Mouse (Mus musculus) spleen, adult 10 weeks (tissue): ENCODE results near the gene Vps52. TPM values are rescaled to one million over a fixed set of nuclear protein-coding genes. Genes with fewer than 3 reads are reported as not detected.

ENCODE experiments used
- polyA plus RNA-seq: library from polyadenylated mRNA; stranded (reverse); fragments of 350-450 nt; fragmentation: Illumina TruSeq; extraction: RNeasy Lipid Tissue Mini Kit (QIAGEN cat#74804); gene quantifications from one replicate; pipeline ENCODE4 v1.2.3, GENCODE M21; 2015; ENCODE audit warnings: low replicate concordance; ENCODE audit not compliant: insufficient read depth

Gene Vps52
- polyA plus RNA-seq: 28.2 TPM

GRCm38 (mm10) chr17:33955555-33956214, at the start of gene Vps52, which contains the start of gene Rps18:
Gene Vps52, plus strand, starts transcription at chr17:33955812.
Gene Rps18, minus strand, starts transcription at chr17:33956001.

GRCm38 (mm10) chr17:33909077-33909868, 46.3 kb upstream of the Vps52 start, which contains the start of gene Daxx:
Gene Daxx, plus strand, starts transcription at chr17:33909414.

GRCm38 (mm10) chr17:33915671-33916250, 39.9 kb upstream of the Vps52 start, which contains the start of the genes Tapbp and Zbtb22:
Gene Tapbp, plus strand, starts transcription at chr17:33915899.
Gene Zbtb22, plus strand, starts transcription at chr17:33915904.

GRCm38 (mm10) chr17:33929371-33930279, 26.0 kb upstream of the Vps52 start, which contains the start of gene Rgl2:
Gene Rgl2, plus strand, starts transcription at chr17:33929543.

GRCm38 (mm10) chr17:33940206-33940805, 15.3 kb upstream of the Vps52 start, which contains the start of the genes Pfdn6 and Wdr46:
Gene Pfdn6, minus strand, starts transcription at chr17:33940343.
Gene Wdr46, plus strand, starts transcription at chr17:33940660.

GRCm38 (mm10) chr17:33951021-33951946, 4.3 kb upstream of the Vps52 start, which contains the start of gene B3galt4:
Gene B3galt4, minus strand, starts transcription at chr17:33951488.

GRCm38 (mm10) chr17:34000150-34000537, 44.5 kb downstream of the Vps52 start, which contains the start of gene H2-K1:
Gene H2-K1, minus strand, starts transcription at chr17:34000347.

Other genes starting within 250 kb of the Vps52 start
- 102 TPM for gene March2, start 237.1 kb upstream of the Vps52 start, polyA plus RNA-seq
- gene Rab11b, start 195.3 kb upstream of the Vps52 start, polyA plus RNA-seq: 65.7 TPM
- 11.1 TPM for gene Angptl4, start 174.0 kb upstream of the Vps52 start, polyA plus RNA-seq
- 53.6 TPM for gene Kank3, start 145.3 kb upstream of the Vps52 start, polyA plus RNA-seq
- 1,152 TPM for gene Rps28, start 131.2 kb upstream of the Vps52 start, polyA plus RNA-seq
- gene Ndufa7, start 131.2 kb upstream of the Vps52 start, polyA plus RNA-seq: 55.2 TPM
- 5.0 TPM for gene Cd320, start 112.7 kb upstream of the Vps52 start, polyA plus RNA-seq
- gene Gm7029, start 82.0 kb upstream of the Vps52 start, polyA plus RNA-seq: not detected
- gene Kifc1, start 65.2 kb upstream of the Vps52 start, polyA plus RNA-seq: 5.8 TPM
- gene Platr17, start 50.7 kb upstream of the Vps52 start, polyA plus RNA-seq: 1.5 TPM
- 39.7 TPM for gene Daxx, start 46.4 kb upstream of the Vps52 start, polyA plus RNA-seq
- gene Tapbp, start 39.9 kb upstream of the Vps52 start, polyA plus RNA-seq: 143 TPM
- gene Zbtb22, start 39.9 kb upstream of the Vps52 start, polyA plus RNA-seq: 10.6 TPM
- gene Rgl2, start 26.3 kb upstream of the Vps52 start, polyA plus RNA-seq: 55.9 TPM
- gene Pfdn6, start 15.5 kb upstream of the Vps52 start, polyA plus RNA-seq: 50.2 TPM
- gene Wdr46, start 15.2 kb upstream of the Vps52 start, polyA plus RNA-seq: 6.0 TPM
- gene B3galt4, start 4.3 kb upstream of the Vps52 start, polyA plus RNA-seq: 4.4 TPM
- gene Rps18, start 189 bp downstream of the Vps52 start, polyA plus RNA-seq: 1,734 TPM
- 3,352 TPM for gene H2-K1, start 44.5 kb downstream of the Vps52 start, polyA plus RNA-seq
- gene Ring1, start 68.9 kb downstream of the Vps52 start, polyA plus RNA-seq: 10.5 TPM
- gene H2-Ke6, start 72.2 kb downstream of the Vps52 start, polyA plus RNA-seq: 137 TPM
- gene Slc39a7, start 75.9 kb downstream of the Vps52 start, polyA plus RNA-seq: 38.7 TPM
- 24.2 TPM for gene Rxrb, start 76.0 kb downstream of the Vps52 start, polyA plus RNA-seq
- 0.94 TPM for gene Col11a2, start 83.6 kb downstream of the Vps52 start, polyA plus RNA-seq
- gene H2-Oa, start 136.5 kb downstream of the Vps52 start, polyA plus RNA-seq: 69.0 TPM
- gene H2-DMa, start 163.7 kb downstream of the Vps52 start, polyA plus RNA-seq: 162 TPM
- 245 TPM for gene Brd2, start 166.8 kb downstream of the Vps52 start, polyA plus RNA-seq
- gene H2-DMb2, start 187.5 kb downstream of the Vps52 start, polyA plus RNA-seq: 497 TPM
- 222 TPM for gene H2-DMb1, start 197.3 kb downstream of the Vps52 start, polyA plus RNA-seq
- 94.6 TPM for gene Tap1, start 231.7 kb downstream of the Vps52 start, polyA plus RNA-seq
- gene Psmb9, start 232.0 kb downstream of the Vps52 start, polyA plus RNA-seq: 164 TPM
- 229 TPM for gene Psmb8, start 241.9 kb downstream of the Vps52 start, polyA plus RNA-seq
- 38.1 TPM for gene Tap2, start 247.7 kb downstream of the Vps52 start, polyA plus RNA-seq